ENCODE assay signal across 8 mouse cellular contexts in genomic region chr3:95658236-95658867, GRCm38 (mm10). TPM values are rescaled to one million over a fixed set of nuclear protein-coding genes. Genes with fewer than 3 reads are reported as not detected.
A peak's percentile ranks its signal among the peaks of the same experiment; 100 is the strongest.
DNase-seq lines count a peak whose midpoint lies in the region; ATAC-seq lines count a peak whose summit lies in the region.

Gene Mcl1 (plus strand): TSS chr3:95658788.

- intact Hi-C loops in gastrocnemius, postnatal 36 days (cut with DNase I), result no loop called here
- intact Hi-C loops in left cerebral cortex, postnatal 14 days (cut with DNase I), result no loop called here

- H3K27ac ChIP-seq in intestine, embryonic 15.5 days, result peak within 1 kb of the TSS; percentile 97

- H3K36me3 ChIP-seq in intestine, embryonic 15.5 days, result 0 out of 2 replicates have a peak, but pooled peaks cover under 1% of the 10 kb centered on the region

- peak; percentile 96 for ATAC-seq in intestine, embryonic 15.5 days
- peak; percentile 89 for ATAC-seq in megakaryocyte-erythroid progenitor cell, adult 5-6 weeks (replicated peaks; ENCODE audit: low FRiP score, low TSS enrichment, poor library complexity, severe bottlenecking)

- no peaks in the 10 kb centered on the region for H3K9me3 ChIP-seq in intestine, embryonic 15.5 days

- no peaks in the 10 kb centered on the region for H3K27me3 ChIP-seq in intestine, embryonic 15.5 days (replicated peaks)

- under 1% methylated on average over 43 of the region's 43 CpGs for whole genome bisulfite sequencing in intestine, embryonic 15.5 days

- peaks cover 24% of the 10 kb centered on the region for H3K4me1 ChIP-seq in intestine, embryonic 15.5 days (replicated peaks)

- peak within 1 kb of the TSS; percentile 62 for H3K4me2 ChIP-seq in intestine, embryonic 15.5 days (replicated peaks)

- DNase-seq in adrenal gland, adult 2 months, result peak; percentile 97
- peak; percentile 98 for DNase-seq in embryo, embryonic 11 days
- peak; percentile 90 to 95 for DNase-seq in gastrocnemius, postnatal 36 days
- DNase-seq in left cerebral cortex, postnatal 14 days (ENCODE audit: low spot score in 2 of 2), result peak; percentile 89 to 93
- peak; percentile 95 for DNase-seq in right cerebral cortex, postnatal 14 days
- peak; percentile 92 for DNase-seq in urinary bladder, postnatal 25 days (ENCODE audit: low spot score)

- peak within 1 kb of the TSS; percentile 93 for H3K4me3 ChIP-seq in intestine, embryonic 15.5 days (replicated peaks)

- H3K9ac ChIP-seq in intestine, embryonic 15.5 days, result peak within 1 kb of the TSS; percentile 99

RNA-seq across cellular contexts. Expression of gene Mcl1, which starts in this region (rescaled TPM):
- total RNA-seq in adrenal gland, adult 2 months (2021), result 100 to 1,000 TPM; 152 to 159 TPM
- polyA plus RNA-seq in adrenal gland, adult 2 months (2012; rRNA removed), result 272 and 291 TPM in 2 replicates
- 100 to 1,000 TPM; 109 to 130 TPM for total RNA-seq in gastrocnemius, postnatal 36 days (2021)
- 50.5 and 52.3 TPM in 2 replicates for polyA plus RNA-seq in intestine, embryonic 15.5 days (2015; fragmentation: Nextera tagmentation; extraction: Ambion mirVana)
- total RNA-seq in left cerebral cortex, postnatal 14 days (2021), result 10 to 100 TPM; 58.6 to 69.2 TPM
- 76.0 and 78.6 TPM in 2 replicates for total RNA-seq in megakaryocyte-erythroid progenitor cell, adult 5-6 weeks (2014; fragmentation: Nextera tagmentation)
- 107 and 132 TPM in 2 replicates for total RNA-seq in megakaryocyte-erythroid progenitor cell, adult 5-6 weeks (2017)

Comparison
In these comparisons a context has a peak if more than half of its experiments do, and no peak if none do; other contexts are left out.
1. Peak in every context shown above with its lines: DNase-seq, ATAC-seq, H3K4me3 ChIP-seq and H3K27ac ChIP-seq.